Mouse (Mus musculus) cerebellum, postnatal 36 days (tissue): ENCODE measurements around the gene Miga1.
A peak's percentile ranks its signal among the peaks of the same experiment; 100 is the strongest.

Experiments used
- DNase-seq, 2 experiments: peaks; one replicate each; pipeline ENCODE4 v3.0.0; 2021 to 2022; ENCODE audit warnings: mixed read lengths in 2 of 2

The Miga1 gene

GRCm38 (mm10) chr3:152339862-152340557 lies at the start of gene Miga1:
TSS of gene Miga1 (minus strand) at chr3:152340407.
- DNase-seq: peak; percentile 85 to 89

GRCm38 (mm10) chr3:152384106-152384505 lies 43.9 kb upstream of the Miga1 start:
- DNase-seq: no peak

GRCm38 (mm10) chr3:152376063-152376462 lies 35.9 kb upstream of the Miga1 start:
- no peak for DNase-seq

GRCm38 (mm10) chr3:152364181-152364580 lies 24.0 kb upstream of the Miga1 start:
- DNase-seq: no peak

- DNase-seq: peak; percentile 20 to 21
These were observed 18.9 kb upstream of the Miga1 start for GRCm38 (mm10) chr3:152359151-152359550.

GRCm38 (mm10) chr3:152356751-152357150 lies 16.5 kb upstream of the Miga1 start:
- no peak for DNase-seq

- DNase-seq: no peak
These were observed 15.2 kb upstream of the Miga1 start for GRCm38 (mm10) chr3:152355361-152355760.

GRCm38 (mm10) chr3:152353434-152354177 lies 13.4 kb upstream of the Miga1 start:
- DNase-seq: no peak

GRCm38 (mm10) chr3:152352289-152352688 lies 12.1 kb upstream of the Miga1 start:
- no peak for DNase-seq

GRCm38 (mm10) chr3:152350966-152351365 lies 10.8 kb upstream of the Miga1 start:
- DNase-seq: no peak

GRCm38 (mm10) chr3:152350431-152350830 lies 10.2 kb upstream of the Miga1 start:
- no peak for DNase-seq

GRCm38 (mm10) chr3:152348011-152348830 lies 8.0 kb upstream of the Miga1 start:
- DNase-seq: no peak

- DNase-seq: no peak
These were observed 7.0 kb upstream of the Miga1 start for GRCm38 (mm10) chr3:152347227-152347626.

GRCm38 (mm10) chr3:152346633-152347141 lies 6.5 kb upstream of the Miga1 start:
- peak; percentile 60 to 61 for DNase-seq

GRCm38 (mm10) chr3:152345732-152346632 lies 5.8 kb upstream of the Miga1 start, which contains the start of gene Usp33:
TSS of gene Usp33 (plus strand) at chr3:152346478.
- DNase-seq: peak; percentile 93 to 96

- DNase-seq: no peak
These were observed 2.8 kb upstream of the Miga1 start for GRCm38 (mm10) chr3:152342961-152343517.

GRCm38 (mm10) chr3:152336085-152336484 lies 4.1 kb downstream of the Miga1 start:
- DNase-seq: no peak

GRCm38 (mm10) chr3:152333641-152334040 lies 6.6 kb downstream of the Miga1 start:
- no peak for DNase-seq

GRCm38 (mm10) chr3:152332545-152333300 lies 7.5 kb downstream of the Miga1 start:
- DNase-seq: no peak

GRCm38 (mm10) chr3:152332104-152332503 lies 8.1 kb downstream of the Miga1 start:
- DNase-seq: no peak
